Mouse (Mus musculus) neural tube, embryonic 14.5 days (tissue): ENCODE data around the gene Arhgap31. TPM values are rescaled to one million over a fixed set of nuclear protein-coding genes. Genes with fewer than 3 reads are reported as not detected.

ENCODE experiments used
- ATAC-seq: fragments of 200-750 bp; cut with Nextera tagmentation; 2 replicates; pipeline ENCODE4 v1.8.0; 2017; ENCODE audit warnings: low read depth, mild to moderate bottlenecking, moderate TSS enrichment, moderate library complexity
- H3K27ac ChIP-seq: fragments of 300-500 bp; sonication (generic); 2 replicates; pipeline ENCODE4 v1.5.1; 2014; ENCODE audit warnings: low read depth, mild to moderate bottlenecking, control low read depth, low read length, moderate library complexity, mixed read lengths
- H3K27me3 ChIP-seq: fragments of 300-500 bp; sonication (generic); 2 replicates; pipeline ENCODE4 v1.6.1; 2014; ENCODE audit warnings: low read length; ENCODE audit not compliant: control insufficient read depth, insufficient read depth
- H3K36me3 ChIP-seq: fragments of 300-500 bp; sonication (generic); 2 replicates; pipeline ENCODE4 v1.6.1; 2014; ENCODE audit warnings: low read length, mixed read lengths; ENCODE audit not compliant: control insufficient read depth, insufficient read depth
- H3K4me1 ChIP-seq: fragments of 300-500 bp; sonication (generic); 2 replicates; pipeline ENCODE4 v1.6.1; 2014; ENCODE audit warnings: low read length; ENCODE audit not compliant: control insufficient read depth, insufficient read depth
- H3K4me2 ChIP-seq: fragments of 300-500 bp; sonication (generic); 2 replicates; pipeline ENCODE4 v1.6.1; 2014; ENCODE audit warnings: mild to moderate bottlenecking, low read depth, low read length, control low read depth
- H3K4me3 ChIP-seq: fragments of 300-500 bp; sonication (generic); 2 replicates; pipeline ENCODE4 v1.5.1; 2014; ENCODE audit warnings: low read depth, low read length, control low read depth, mixed read lengths
- H3K9ac ChIP-seq: fragments of 300-500 bp; sonication (generic); replicated peaks from 2 replicates; pipeline ENCODE4 v1.6.1; 2014; ENCODE audit warnings: low read depth, mild to moderate bottlenecking, control low read depth, low read length, mixed read lengths
- H3K9me3 ChIP-seq: fragments of 300-500 bp; sonication (generic); 2 replicates; pipeline ENCODE4 v1.6.1; 2016; ENCODE audit warnings: low read length; ENCODE audit not compliant: control insufficient read depth
- WGBS: fragments of 180-500 bp; shearing (Covaris S2); extraction: QIAGEN DNeasy Blood & Tissue Kit; methylation state at CpG from one replicate; pipeline ENCODE4 v1.1.7; 2014; 5-methylcytosine and 5-hydroxymethylcytosine counted together
- polyA plus RNA-seq: library from polyadenylated mRNA; unstranded; fragments of >200 nt; fragmentation: Nextera tagmentation; extraction: Ambion mirVana; gene quantifications from 2 replicates; pipeline ENCODE4 v1.2.1, GENCODE M21; 2014

Arhgap31 gene
- 3.8 and 7.8 TPM in 2 replicates for polyA plus RNA-seq

- H3K27ac ChIP-seq, result peak within 1 kb of the TSS; percentile 57
- peak within 1 kb of the TSS; percentile 55 for H3K4me3 ChIP-seq
- H3K4me2 ChIP-seq, result peak within 1 kb of the TSS; percentile 88
- no peaks in the 10 kb centered on the region for H3K36me3 ChIP-seq
- no peaks in the 10 kb centered on the region for H3K9me3 ChIP-seq
- H3K9ac ChIP-seq, result peak within 1 kb of the TSS; percentile 69
- under 1% methylated on average over 64 of the region's 74 CpGs for WGBS
- peak; percentile 91 for ATAC-seq
- H3K27me3 ChIP-seq, result no peaks in the 10 kb centered on the region
- H3K4me1 ChIP-seq, result peaks cover 12% of the 10 kb centered on the region; the same call in 1 of the 2 replicates
These were observed at the start of gene Arhgap31 for GRCm38 (mm10) chr16:38712581-38713403. Arhgap31 (minus strand) TSS chr16:38713274.

- Histone ChIP-seq H3K9ac (no peak overlapping the region), H3K36me3 (0 out of 2 replicates have a peak, but pooled peaks cover 4% of the 10 kb centered on the region), H3K4me2 (no peak overlapping the region), H3K4me3 (no peak overlapping the region), H3K9me3 (no peaks in the 10 kb centered on the region), H3K27me3 (no peaks in the 10 kb centered on the region), H3K4me1 (no peaks in the 10 kb centered on the region), H3K27ac (no peak overlapping the region)
- ATAC-seq, result no peak
- 92% methylated on average over 8 of the region's 8 CpGs for WGBS
These were observed 49.3 kb upstream of the Arhgap31 start for GRCm38 (mm10) chr16:38762401-38762800.

GRCm38 (mm10) chr16:38761972-38762371 is 48.9 kb upstream of the Arhgap31 start:
- Histone ChIP-seq H3K4me2 (no peak overlapping the region), H3K9ac (no peak overlapping the region)
- 94% methylated on average over 5 of the region's 5 CpGs for WGBS

GRCm38 (mm10) chr16:38760834-38761375 is 47.8 kb upstream of the Arhgap31 start:
- 86% methylated on average over 6 of the region's 6 CpGs for WGBS
- Histone ChIP-seq H3K9ac (no peak overlapping the region), H3K27ac (no peak overlapping the region), H3K4me3 (no peak overlapping the region), H3K36me3 (0 out of 2 replicates have a peak, but pooled peaks cover 4% of the 10 kb centered on the region), H3K27me3 (no peaks in the 10 kb centered on the region), H3K4me1 (no peaks in the 10 kb centered on the region), H3K4me2 (no peak overlapping the region), H3K9me3 (no peaks in the 10 kb centered on the region)
- ATAC-seq, result no peak

More at GRCm38 (mm10) chr16:38761972-38762371, 48.9 kb upstream of the Arhgap31 start:
- H3K4me3 ChIP-seq, result no peak overlapping the region
- ATAC-seq, result no peak
- H3K27me3 ChIP-seq, result no peaks in the 10 kb centered on the region
- H3K9me3 ChIP-seq, result no peaks in the 10 kb centered on the region
- 0 out of 2 replicates have a peak, but pooled peaks cover 4% of the 10 kb centered on the region for H3K36me3 ChIP-seq
- H3K4me1 ChIP-seq, result no peaks in the 10 kb centered on the region
- no peak overlapping the region for H3K27ac ChIP-seq

- H3K27me3 ChIP-seq, result no peaks in the 10 kb centered on the region
- no peaks in the 10 kb centered on the region for H3K4me1 ChIP-seq
- H3K27ac ChIP-seq, result no peak overlapping the region
- H3K36me3 ChIP-seq, result 0 out of 2 replicates have a peak, but pooled peaks cover 4% of the 10 kb centered on the region
- H3K9ac ChIP-seq, result no peak overlapping the region
- no peak overlapping the region for H3K4me3 ChIP-seq
- H3K4me2 ChIP-seq, result no peak overlapping the region
- 95% methylated on average over 5 of the region's 5 CpGs for WGBS
- no peak for ATAC-seq
- no peaks in the 10 kb centered on the region for H3K9me3 ChIP-seq
These were observed 47.2 kb upstream of the Arhgap31 start for GRCm38 (mm10) chr16:38760239-38760638.

- H3K27me3 ChIP-seq, result no peaks in the 10 kb centered on the region
- H3K9ac ChIP-seq, result no peak overlapping the region
- ATAC-seq, result no peak
- WGBS, result 85% methylated on average over 12 of the region's 12 CpGs
- no peaks in the 10 kb centered on the region for H3K4me1 ChIP-seq
- H3K27ac ChIP-seq, result no peak overlapping the region
- H3K4me2 ChIP-seq, result no peak overlapping the region
- H3K9me3 ChIP-seq, result no peaks in the 10 kb centered on the region
- H3K4me3 ChIP-seq, result no peak overlapping the region
- H3K36me3 ChIP-seq, result 0 out of 2 replicates have a peak, but pooled peaks cover 4% of the 10 kb centered on the region
These were observed 45.2 kb upstream of the Arhgap31 start for GRCm38 (mm10) chr16:38758104-38758861.

- Histone ChIP-seq H3K27me3 (no peaks in the 10 kb centered on the region), H3K27ac (no peak overlapping the region), H3K9ac (no peak overlapping the region), H3K9me3 (no peaks in the 10 kb centered on the region), H3K36me3 (0 out of 2 replicates have a peak, but pooled peaks cover 4% of the 10 kb centered on the region), H3K4me2 (no peak overlapping the region), H3K4me1 (no peaks in the 10 kb centered on the region), H3K4me3 (no peak overlapping the region)
- no peak for ATAC-seq
- 96% methylated on average over 19 of the region's 19 CpGs for WGBS
These were observed 44.6 kb upstream of the Arhgap31 start for GRCm38 (mm10) chr16:38757626-38758025.

GRCm38 (mm10) chr16:38756572-38756971 is 43.5 kb upstream of the Arhgap31 start:
- Histone ChIP-seq H3K4me3 (no peak overlapping the region), H3K36me3 (0 out of 2 replicates have a peak, but pooled peaks cover 4% of the 10 kb centered on the region), H3K27me3 (no peaks in the 10 kb centered on the region), H3K4me2 (no peak overlapping the region), H3K27ac (no peak overlapping the region), H3K9ac (no peak overlapping the region), H3K4me1 (no peaks in the 10 kb centered on the region), H3K9me3 (no peaks in the 10 kb centered on the region)
- 85% methylated on average over 4 of the region's 4 CpGs for WGBS
- no peak for ATAC-seq
